Mouse (Mus musculus) ES-Bruce4 (cell line): ENCODE measurements around the gene Tex13a. TPM values are rescaled to one million over a fixed set of nuclear protein-coding genes. Genes with fewer than 3 reads are reported as not detected.

ENCODE experiments used
- H3K27ac ChIP-seq: 2 replicates; pipeline ENCODE4 v1.5.1; 2012; ENCODE audit warnings: low read length, inconsistent platforms; ENCODE audit not compliant: insufficient read depth
- H3K27me3 ChIP-seq: 2 replicates; pipeline ENCODE4 v1.6.1; 2012; ENCODE audit warnings: mild to moderate bottlenecking, low read length, inconsistent platforms; ENCODE audit not compliant: control insufficient read depth, poor library complexity, insufficient read depth, severe bottlenecking
- H3K36me3 ChIP-seq: 2 replicates; pipeline ENCODE4 v1.6.1; 2012; ENCODE audit warnings: inconsistent platforms, mild to moderate bottlenecking, low read length, moderate library complexity; ENCODE audit not compliant: control insufficient read depth, poor library complexity, insufficient read depth, severe bottlenecking
- H3K4me1 ChIP-seq: one replicate; pipeline ENCODE4 v1.8.1; 2011; ENCODE audit warnings: low read length; ENCODE audit not compliant: control insufficient read depth, insufficient read depth
- H3K4me3 ChIP-seq: 2 replicates; pipeline ENCODE4 v1.5.1; 2011; ENCODE audit warnings: low read depth, mild to moderate bottlenecking, low read length
- H3K9ac ChIP-seq: 2 replicates; pipeline ENCODE4 v1.6.1; 2012; ENCODE audit warnings: low read depth, mild to moderate bottlenecking, inconsistent platforms; ENCODE audit not compliant: poor library complexity, severe bottlenecking
- H3K9me3 ChIP-seq: replicated peaks from 2 replicates; pipeline ENCODE4 v1.6.1; 2012; ENCODE audit warnings: mild to moderate bottlenecking, low read length, inconsistent platforms; ENCODE audit not compliant: control insufficient read depth, poor library complexity, insufficient read depth, severe bottlenecking
- CTCF ChIP-seq: IDR thresholded peaks from one replicate; pipeline ENCODE4 v1.8.1; 2011; ENCODE audit warnings: low read depth, low read length
- EP300 ChIP-seq: IDR thresholded peaks from 2 replicates; pipeline ENCODE4 v1.6.1; 2011; ENCODE audit warnings: low read depth, low read length; ENCODE audit not compliant: insufficient read depth
- POLR2A ChIP-seq: IDR thresholded peaks from one replicate; pipeline ENCODE4 v1.8.1; 2011; ENCODE audit warnings: low read length; ENCODE audit not compliant: insufficient read depth
- polyA plus RNA-seq: library from polyadenylated mRNA; stranded (reverse); fragments of >200 nt; gene quantifications from 2 replicates; pipeline ENCODE4 v1.2.4, GENCODE M21; 2011; ENCODE audit warnings: low read depth; ENCODE audit not compliant: missing spikeins, insufficient read depth, insufficient read length

Gene Tex13a
- polyA plus RNA-seq, result not detected in 2 replicates

GRCm38 (mm10) chrX:138209480-138209879, at the start of gene Tex13a:
Tex13a (minus strand) TSS chrX:138209580.
- Histone ChIP-seq H3K27ac (no peak within 1 kb of the TSS), H3K27me3 (no peaks in the 10 kb centered on the region), H3K4me1 (no peaks in the 10 kb centered on the region), H3K9me3 (no peaks in the 10 kb centered on the region), H3K36me3 (no peaks in the 10 kb centered on the region), H3K9ac (no peak within 1 kb of the TSS), H3K4me3 (no peak within 1 kb of the TSS)
- TF ChIP-seq EP300 (no peak), CTCF (no peak), POLR2A (no peak)

DNA sequence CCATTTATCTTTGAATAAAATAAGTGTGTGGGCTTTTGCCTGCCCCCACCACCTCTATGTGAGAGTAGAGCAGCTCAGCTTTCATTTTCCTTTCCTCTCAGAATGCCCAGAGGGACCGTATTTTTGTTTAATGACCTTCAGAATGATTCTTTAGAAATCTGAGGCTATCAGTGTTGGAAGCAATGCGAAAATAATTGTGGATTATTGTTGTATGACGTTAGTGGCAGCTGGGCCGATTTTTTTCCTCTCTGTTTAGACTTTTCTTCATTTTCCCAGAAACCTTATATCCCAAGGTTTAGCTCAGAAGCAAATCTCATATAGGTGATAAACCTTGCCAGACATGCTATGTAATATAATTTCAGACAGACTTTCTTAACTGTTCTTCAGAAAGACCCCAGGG, 25.2 kb upstream of the Tex13a start:
- Histone ChIP-seq H3K4me3 (no peak overlapping the region), H3K4me1 (no peaks in the 10 kb centered on the region), H3K9ac (no peak overlapping the region), H3K27me3 (no peaks in the 10 kb centered on the region), H3K36me3 (no peaks in the 10 kb centered on the region), H3K27ac (no peak overlapping the region), H3K9me3 (no peaks in the 10 kb centered on the region)
- TF ChIP-seq POLR2A, result no peak
- TF ChIP-seq EP300, result no peak

DNA sequence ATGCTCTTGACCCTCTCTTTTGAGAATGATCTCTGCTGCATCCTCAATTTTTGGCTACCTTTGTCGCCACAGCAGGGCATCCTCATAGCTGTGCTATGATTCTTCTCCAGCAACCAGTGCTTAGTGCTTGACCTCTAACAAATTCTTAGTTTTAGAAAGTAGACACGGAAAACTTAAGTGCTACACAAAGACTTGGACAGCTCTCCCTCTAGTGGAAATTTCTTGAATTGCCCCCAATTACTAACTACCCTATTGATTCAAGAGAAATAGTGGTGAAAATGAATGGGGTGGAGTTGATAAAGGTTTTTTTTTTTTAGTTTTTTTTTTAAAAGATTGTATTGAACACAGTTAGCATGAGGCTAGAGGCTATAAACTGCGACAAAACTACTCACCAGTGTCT, 39.2 kb downstream of the Tex13a start:
- H3K36me3 ChIP-seq, result no peaks in the 10 kb centered on the region
- H3K9ac ChIP-seq, result no peak overlapping the region
- H3K27me3 ChIP-seq, result no peaks in the 10 kb centered on the region
- no peak overlapping the region for H3K4me3 ChIP-seq
- TF ChIP-seq CTCF, result no peak
- TF ChIP-seq POLR2A, result no peak
- TF ChIP-seq EP300, result no peak
- H3K27ac ChIP-seq, result no peak overlapping the region
- H3K9me3 ChIP-seq, result no peaks in the 10 kb centered on the region
- H3K4me1 ChIP-seq, result no peaks in the 10 kb centered on the region
